Mouse (Mus musculus): Measurements from ENCODE around the gene Rnf113a1. TPM values are rescaled to one million over a fixed set of nuclear protein-coding genes. Genes with fewer than 3 reads are reported as not detected.

Gene Rnf113a1
- total RNA-seq (2023): 3.0 and 3.3 TPM in 2 replicates

GRCm38 (mm10) chrX:37191105-37191743 lies at the start of gene Rnf113a1, which contains the start of gene Ndufa1:
Gene Rnf113a1 (plus strand): TSS chrX:37191245.
Gene Ndufa1 (minus strand): TSS chrX:37191163.

GRCm38 (mm10) chrX:37168742-37169141 lies 22.3 kb upstream of the Rnf113a1 start, which contains the start of gene Akap14:
Gene Akap14 (minus strand): TSS chrX:37168842.

GRCm38 (mm10) chrX:37210941-37211340 lies 19.9 kb downstream of the Rnf113a1 start, which contains the start of gene Gm9:
Gene Gm9 (minus strand): TSS chrX:37211041.

GRCm38 (mm10) chrX:37222158-37222557 lies 31.1 kb downstream of the Rnf113a1 start, which contains the start of gene Rhox1:
Gene Rhox1 (minus strand): TSS chrX:37222258.

Other genes with a start within 250 kb of the Rnf113a1 start
- gene Sept6, start 199.5 kb upstream of the Rnf113a1 start, total RNA-seq (2023): 21.9 and 28.2 TPM in 2 replicates
- not detected in 2 replicates for gene Sowahd, start 142.4 kb upstream of the Rnf113a1 start, total RNA-seq (2023)
- gene Rpl39, start 105.8 kb upstream of the Rnf113a1 start, total RNA-seq (2023): 246 and 267 TPM in 2 replicates
- 11.3 and 14.3 TPM in 2 replicates for gene Upf3b, start 80.9 kb upstream of the Rnf113a1 start, total RNA-seq (2023)
- 11.5 and 15.5 TPM in 2 replicates for gene Nkap, start 64.5 kb upstream of the Rnf113a1 start, total RNA-seq (2023)
- not detected in 2 replicates for gene Akap14, start 22.4 kb upstream of the Rnf113a1 start, total RNA-seq (2023)
- gene Ndufa1, start 82 bp upstream of the Rnf113a1 start, total RNA-seq (2023): 90.8 and 107 TPM in 2 replicates
- gene Gm9, start 19.8 kb downstream of the Rnf113a1 start, total RNA-seq (2023): not detected in 2 replicates
- gene Rhox1, start 31.0 kb downstream of the Rnf113a1 start, total RNA-seq (2023): not detected in 2 replicates
- gene Rhox2a, start 53.7 kb downstream of the Rnf113a1 start, total RNA-seq (2023): not detected in 2 replicates
- gene Rhox3a, start 58.7 kb downstream of the Rnf113a1 start, total RNA-seq (2023): not detected in 2 replicates
- gene Rhox4a, start 74.1 kb downstream of the Rnf113a1 start, total RNA-seq (2023): not detected in 2 replicates
- gene Rhox3a2, start 188.8 kb downstream of the Rnf113a1 start, total RNA-seq (2023): not detected in 2 replicates
- not detected in 2 replicates for gene Rhox4a2, start 199.6 kb downstream of the Rnf113a1 start, total RNA-seq (2023)
- not detected in 2 replicates for gene Rhox2b, start 220.8 kb downstream of the Rnf113a1 start, total RNA-seq (2023)
- gene Rhox4b, start 241.2 kb downstream of the Rnf113a1 start, total RNA-seq (2023): not detected in 2 replicates

All from neutrophil, adult 65 days (primary cell).